Mouse (Mus musculus) embryonic fibroblast, embryonic 13.5 days (primary cell): ENCODE data around the gene Gm28036.

Experiments used
- CTCF ChIP-seq: IDR thresholded peaks from 2 replicates; pipeline ENCODE4 v1.5.1; 2011; ENCODE audit warnings: mild to moderate bottlenecking, control low read depth, low read length, moderate library complexity, borderline replicate concordance; ENCODE audit not compliant: insufficient read depth
- POLR2A ChIP-seq: IDR thresholded peaks from 2 replicates; pipeline ENCODE4 v1.6.1; 2011; ENCODE audit warnings: low read depth, mild to moderate bottlenecking, control low read depth, low read length, moderate library complexity

- TF ChIP-seq CTCF (no peak), POLR2A (peak; percentile 81)
Observed at GRCm38 (mm10) chr2:156111358-156112079, 15.4 kb downstream of the Gm28036 start, which contains the start of the genes Cpne1 and Rbm12.
